Mouse (Mus musculus) kidney, embryonic 16.5 days (tissue): ENCODE measurements at regions not wholly inside any gene's neighbourhood (a gene's known extent, or its start where the extent isn't known, plus 50 kb on each side); places are given as distances from the start of the nearest gene placed in this dataset.

Experiments
- ATAC-seq: fragments of 200-750 bp; cut with Nextera tagmentation; 2 replicates; pipeline ENCODE4 v1.8.0; 2017; ENCODE audit warnings: moderate TSS enrichment; ENCODE audit not compliant: low FRiP score, low TSS enrichment
- H3K27ac ChIP-seq: fragments of 300-500 bp; sonication (generic); 2 replicates; pipeline ENCODE4 v1.5.1; 2014; ENCODE audit warnings: low read length
- H3K27me3 ChIP-seq: fragments of 300-500 bp; sonication (generic); 2 replicates; pipeline ENCODE4 v1.6.1; 2014; ENCODE audit warnings: low read length, control low read depth, mixed read lengths; ENCODE audit not compliant: insufficient read depth
- H3K36me3 ChIP-seq: fragments of 300-500 bp; sonication (generic); 2 replicates; pipeline ENCODE4 v1.6.1; 2014; ENCODE audit warnings: low read length, control low read depth, mixed read lengths; ENCODE audit not compliant: insufficient read depth
- H3K4me1 ChIP-seq: fragments of 300-500 bp; sonication (generic); 2 replicates; pipeline ENCODE4 v1.6.1; 2014; ENCODE audit warnings: low read length, control low read depth, mixed read lengths; ENCODE audit not compliant: insufficient read depth
- H3K4me2 ChIP-seq: fragments of 300-500 bp; sonication (generic); replicated peaks from 2 replicates; pipeline ENCODE4 v1.6.1; 2014; ENCODE audit warnings: low read depth, low read length
- H3K4me3 ChIP-seq: fragments of 300-500 bp; sonication (generic); 2 replicates; pipeline ENCODE4 v1.5.1; 2014; ENCODE audit warnings: mild to moderate bottlenecking, low read length
- H3K9ac ChIP-seq: fragments of 300-500 bp; sonication (generic); replicated peaks from 2 replicates; pipeline ENCODE4 v1.6.1; 2014; ENCODE audit warnings: low read length
- H3K9me3 ChIP-seq: fragments of 300-500 bp; sonication (generic); 2 replicates; pipeline ENCODE4 v1.6.1; 2016; ENCODE audit warnings: low read length, control low read depth
- WGBS: fragments of 180-500 bp; shearing (Covaris S2); extraction: QIAGEN DNeasy Blood & Tissue Kit; methylation state at CpG from one replicate; pipeline ENCODE4 v1.1.7; 2014; 5-methylcytosine and 5-hydroxymethylcytosine counted together

DNA sequence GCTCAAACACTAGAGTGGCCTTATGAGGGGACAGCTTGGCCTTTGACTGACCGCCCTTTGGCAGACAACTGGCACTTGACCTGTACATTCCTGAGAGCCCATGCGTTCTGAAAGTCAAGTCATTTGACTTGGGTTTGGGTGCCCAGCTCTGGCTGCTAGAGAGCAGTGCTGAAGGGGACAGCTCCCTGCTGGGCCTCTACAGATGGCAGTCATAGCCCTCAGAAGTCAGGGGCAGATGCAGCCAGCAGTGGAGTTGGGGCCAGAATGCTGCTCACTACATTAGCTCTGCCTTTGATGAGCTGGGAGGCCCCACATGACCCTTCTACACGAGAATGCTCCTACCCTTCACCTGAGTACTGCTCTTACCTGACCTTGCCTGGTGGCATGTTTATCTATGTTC lies 58.3 kb upstream of the Twist2 start:
- no peaks in the 10 kb centered on the region for H3K4me1 ChIP-seq
- no peak for ATAC-seq
- no peak overlapping the region for H3K9ac ChIP-seq
- WGBS, result 36% methylated on average over 3 of the region's 3 CpGs
- H3K27me3 ChIP-seq, result peaks cover 41% of the 10 kb centered on the region
- H3K36me3 ChIP-seq, result no peaks in the 10 kb centered on the region
- no peaks in the 10 kb centered on the region for H3K9me3 ChIP-seq
- H3K27ac ChIP-seq, result no peak overlapping the region
- H3K4me2 ChIP-seq, result no peak overlapping the region
- no peak overlapping the region for H3K4me3 ChIP-seq

DNA sequence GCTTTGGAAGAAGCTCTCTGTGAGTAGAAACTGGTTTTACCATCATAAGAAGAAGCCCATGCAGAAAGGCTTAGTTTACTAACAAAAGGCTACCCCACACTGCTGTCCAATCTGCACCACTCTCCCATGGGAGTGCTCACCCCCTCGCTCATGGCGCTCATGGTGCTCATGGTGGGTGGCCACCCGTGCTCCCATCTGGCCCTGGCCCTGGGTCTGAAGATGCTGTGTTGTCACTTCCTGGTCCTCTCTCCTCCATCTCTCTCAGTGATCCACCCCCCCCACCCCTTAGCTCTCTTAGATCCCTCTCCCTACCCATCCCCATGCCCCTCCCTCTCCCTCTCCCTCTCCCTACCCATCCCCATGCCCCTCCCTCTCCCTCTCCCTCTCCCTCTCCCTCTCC lies 57.2 kb upstream of the Twist2 start:
- Histone ChIP-seq H3K36me3 (no peaks in the 10 kb centered on the region), H3K4me3 (no peak overlapping the region), H3K4me2 (no peak overlapping the region), H3K27ac (no peak overlapping the region), H3K27me3 (peaks cover 50% of the 10 kb centered on the region), H3K4me1 (no peaks in the 10 kb centered on the region), H3K9me3 (no peaks in the 10 kb centered on the region), H3K9ac (no peak overlapping the region)
- ATAC-seq, result no peak
- WGBS, result 97% methylated on average over 3 of the region's 3 CpGs

DNA sequence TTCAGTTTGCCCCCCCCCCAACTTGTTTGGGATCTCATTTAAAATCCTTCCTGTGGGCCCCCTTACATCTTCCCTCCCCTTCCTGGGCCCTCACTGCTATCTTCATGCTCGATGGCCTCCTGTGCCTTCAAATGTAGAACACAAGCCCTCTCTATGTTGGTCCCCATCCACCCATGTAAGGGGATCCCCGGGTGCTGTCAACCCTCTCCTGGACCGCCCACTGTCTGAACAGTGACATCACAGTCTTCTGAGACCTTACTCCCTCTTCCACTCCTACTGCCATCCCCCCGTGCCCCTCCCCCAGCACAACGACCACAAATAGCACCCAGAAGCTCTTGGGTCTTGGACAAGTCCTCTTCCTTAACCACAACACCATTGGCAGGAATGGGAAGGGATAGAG lies 56.6 kb upstream of the Twist2 start:
- no peak overlapping the region for H3K9ac ChIP-seq
- no peak for ATAC-seq
- peaks cover 45% of the 10 kb centered on the region for H3K27me3 ChIP-seq
- no peaks in the 10 kb centered on the region for H3K36me3 ChIP-seq
- H3K4me1 ChIP-seq, result no peaks in the 10 kb centered on the region
- H3K9me3 ChIP-seq, result no peaks in the 10 kb centered on the region
- H3K27ac ChIP-seq, result no peak overlapping the region
- 81% methylated on average over 5 of the region's 5 CpGs for WGBS
- no peak overlapping the region for H3K4me3 ChIP-seq
- no peak overlapping the region for H3K4me2 ChIP-seq

DNA sequence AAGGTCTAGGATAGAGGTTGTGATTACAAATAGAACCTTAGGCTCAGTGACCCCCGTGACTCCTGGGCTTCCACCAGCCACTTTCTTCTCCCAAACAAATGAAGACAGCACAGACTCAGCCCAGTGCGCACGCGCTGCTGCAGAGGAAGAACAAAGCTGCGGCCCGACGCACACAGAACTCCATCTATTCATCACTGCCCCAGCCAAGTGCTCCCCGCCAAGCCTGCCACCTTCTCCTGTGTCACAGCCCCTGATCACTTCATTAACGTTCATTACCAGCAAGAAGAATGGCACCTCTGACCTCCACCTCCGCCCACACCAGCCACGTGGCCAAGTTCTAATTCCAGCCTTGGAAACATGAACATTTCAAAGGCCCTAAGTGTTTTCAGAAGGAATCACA lies 53.7 kb upstream of the Twist2 start:
- Histone ChIP-seq H3K27me3 (peaks cover 43% of the 10 kb centered on the region), H3K27ac (no peak overlapping the region), H3K4me3 (no peak overlapping the region), H3K4me1 (no peaks in the 10 kb centered on the region), H3K9me3 (no peaks in the 10 kb centered on the region), H3K36me3 (no peaks in the 10 kb centered on the region), H3K4me2 (no peak overlapping the region), H3K9ac (no peak overlapping the region)
- no peak for ATAC-seq
- WGBS, result 13% methylated on average over 11 of the region's 11 CpGs
